Mouse (Mus musculus) stomach, postnatal 0 days (tissue): ENCODE measurements around the gene Cacna2d4. TPM values are rescaled to one million over a fixed set of nuclear protein-coding genes. Genes with fewer than 3 reads are reported as not detected.

Experiments used
- ATAC-seq: fragments of 200-750 bp; cut with Nextera tagmentation; 2 replicates; pipeline ENCODE4 v1.8.0; 2017; ENCODE audit not compliant: low FRiP score, low TSS enrichment
- DNase-seq: peaks from one replicate; pipeline ENCODE4 v3.0.0-alpha.2; 2016; ENCODE audit warnings: low spot score
- H3K27ac ChIP-seq: fragments of 300-500 bp; sonication (generic); replicated peaks from 2 replicates; pipeline ENCODE4 v1.5.1; 2014; ENCODE audit warnings: mild to moderate bottlenecking, control low read depth
- H3K27me3 ChIP-seq: fragments of 300-500 bp; sonication (generic); 2 replicates; pipeline ENCODE4 v1.6.1; 2014; ENCODE audit warnings: low read length; ENCODE audit not compliant: control insufficient read depth, insufficient read depth
- H3K36me3 ChIP-seq: fragments of 300-500 bp; sonication (generic); 2 replicates; pipeline ENCODE4 v1.6.1; 2014; ENCODE audit warnings: low read length, mixed read lengths; ENCODE audit not compliant: control insufficient read depth, insufficient read depth
- H3K4me1 ChIP-seq: fragments of 300-500 bp; sonication (generic); replicated peaks from 2 replicates; pipeline ENCODE4 v1.6.1; 2014; ENCODE audit warnings: antibody characterized with exemption; ENCODE audit not compliant: control insufficient read depth, insufficient read depth
- H3K4me2 ChIP-seq: fragments of 300-500 bp; sonication (generic); replicated peaks from 2 replicates; pipeline ENCODE4 v1.6.1; 2014; ENCODE audit warnings: low read depth, mild to moderate bottlenecking, control low read depth, moderate library complexity
- H3K4me3 ChIP-seq: fragments of 300-500 bp; sonication (generic); 2 replicates; pipeline ENCODE4 v1.5.1; 2014; ENCODE audit warnings: low read depth, low read length, control low read depth
- H3K9ac ChIP-seq: fragments of 300-500 bp; sonication (generic); 2 replicates; pipeline ENCODE4 v1.6.1; 2014; ENCODE audit warnings: mild to moderate bottlenecking, low read length, control low read depth, mixed read lengths
- H3K9me3 ChIP-seq: fragments of 300-500 bp; sonication (generic); 2 replicates; pipeline ENCODE4 v1.6.1; 2016; ENCODE audit warnings: low read length; ENCODE audit not compliant: control insufficient read depth
- CTCF ChIP-seq: IDR thresholded peaks from 2 replicates; pipeline ENCODE4 v1.5.1; 2016; ENCODE audit warnings: antibody characterized with exemption, low read depth, mild to moderate bottlenecking, moderate library complexity
- EP300 ChIP-seq: optimal IDR thresholded peaks from 2 replicates; pipeline ENCODE3; 2016; ENCODE audit warnings: antibody characterized with exemption
- WGBS: fragments of 180-500 bp; shearing (Covaris S2); extraction: QIAGEN DNeasy Blood & Tissue Kit; methylation state at CpG from one replicate; pipeline ENCODE4 v1.1.7; 2014; 5-methylcytosine and 5-hydroxymethylcytosine counted together
- polyA plus RNA-seq: library from polyadenylated mRNA; unstranded; fragments of >200 nt; fragmentation: Nextera tagmentation; extraction: Ambion mirVana; gene quantifications from 2 replicates; pipeline ENCODE4 v1.2.1, GENCODE M21; 2015

The Cacna2d4 gene
- polyA plus RNA-seq, 1 experiment from 2014 or later, result 0.13 TPM

GRCm38 (mm10) chr6:119249726-119250125, 13.4 kb downstream of the Cacna2d4 start:
- Histone ChIP-seq H3K4me1 (no peaks in the 10 kb centered on the region), H3K27ac (no peak overlapping the region), H3K4me3 (no peak overlapping the region), H3K27me3 (no peaks in the 10 kb centered on the region), H3K36me3 (no peaks in the 10 kb centered on the region), H3K9me3 (no peaks in the 10 kb centered on the region), H3K9ac (no peak overlapping the region), H3K4me2 (no peak overlapping the region)
- DNase-seq (no peak), ATAC-seq (no peak)
- 87% methylated on average over 10 of the region's 10 CpGs for WGBS
- no peak for TF ChIP-seq EP300
- TF ChIP-seq CTCF, result no peak

- H3K4me3 ChIP-seq, result no peak overlapping the region
- WGBS, result 77% methylated on average over 4 of the region's 4 CpGs
- no peak for ATAC-seq
These were observed 15.4 kb downstream of the Cacna2d4 start for GRCm38 (mm10) chr6:119251704-119252103.

GRCm38 (mm10) chr6:119276713-119277112, 40.4 kb downstream of the Cacna2d4 start:
- no peaks in the 10 kb centered on the region for H3K36me3 ChIP-seq
- no peak overlapping the region for H3K9ac ChIP-seq
- no peak overlapping the region for H3K4me2 ChIP-seq
- H3K27me3 ChIP-seq, result no peaks in the 10 kb centered on the region
- ATAC-seq (no peak), DNase-seq (no peak)
- 78% methylated on average over 2 of the region's 2 CpGs for WGBS
- H3K27ac ChIP-seq, result no peak overlapping the region
- H3K4me3 ChIP-seq, result no peak overlapping the region
- no peak for TF ChIP-seq EP300
- no peak for TF ChIP-seq CTCF
- H3K9me3 ChIP-seq, result no peaks in the 10 kb centered on the region
- no peaks in the 10 kb centered on the region for H3K4me1 ChIP-seq

More at GRCm38 (mm10) chr6:119251704-119252103, 15.4 kb downstream of the Cacna2d4 start:
- Histone ChIP-seq H3K27ac (no peak overlapping the region), H3K36me3 (no peaks in the 10 kb centered on the region), H3K9me3 (no peaks in the 10 kb centered on the region), H3K9ac (no peak overlapping the region), H3K4me2 (no peak overlapping the region), H3K4me1 (no peaks in the 10 kb centered on the region), H3K27me3 (no peaks in the 10 kb centered on the region)
- no peak for DNase-seq
- no peak for TF ChIP-seq EP300
- TF ChIP-seq CTCF, result no peak

GRCm38 (mm10) chr6:119280761-119281160, 44.4 kb downstream of the Cacna2d4 start:
- Histone ChIP-seq H3K4me3 (no peak overlapping the region), H3K36me3 (no peaks in the 10 kb centered on the region), H3K27ac (no peak overlapping the region), H3K9me3 (no peaks in the 10 kb centered on the region), H3K9ac (no peak overlapping the region), H3K27me3 (no peaks in the 10 kb centered on the region), H3K4me1 (no peaks in the 10 kb centered on the region), H3K4me2 (no peak overlapping the region)
- no peak for DNase-seq
- 70% methylated on average over 9 of the region's 9 CpGs for WGBS
- TF ChIP-seq EP300 (no peak), CTCF (no peak)
- no peak for ATAC-seq

- Histone ChIP-seq H3K36me3 (no peaks in the 10 kb centered on the region), H3K9me3 (no peaks in the 10 kb centered on the region), H3K27ac (no peak overlapping the region), H3K4me3 (no peak overlapping the region), H3K4me2 (no peak overlapping the region), H3K4me1 (no peaks in the 10 kb centered on the region), H3K27me3 (no peaks in the 10 kb centered on the region), H3K9ac (no peak overlapping the region)
- TF ChIP-seq EP300 (no peak), CTCF (no peak)
- DNase-seq (no peak), ATAC-seq (no peak)
- WGBS, result 86% methylated on average over 3 of the region's 3 CpGs
These were observed 65.0 kb downstream of the Cacna2d4 start for GRCm38 (mm10) chr6:119301310-119301709.

- H3K4me1 ChIP-seq, result no peaks in the 10 kb centered on the region
- no peak for ATAC-seq
These were observed 67.0 kb downstream of the Cacna2d4 start for GRCm38 (mm10) chr6:119303331-119303730.

More at GRCm38 (mm10) chr6:119303331-119303730, 67.0 kb downstream of the Cacna2d4 start:
- H3K36me3 ChIP-seq, result no peaks in the 10 kb centered on the region
- no peaks in the 10 kb centered on the region for H3K27me3 ChIP-seq
- no peak for DNase-seq
- no peak overlapping the region for H3K4me3 ChIP-seq
- H3K9ac ChIP-seq, result no peak overlapping the region
- WGBS, result 83% methylated on average over 6 of the region's 6 CpGs
- no peak overlapping the region for H3K4me2 ChIP-seq
- H3K27ac ChIP-seq, result no peak overlapping the region
- H3K9me3 ChIP-seq, result no peaks in the 10 kb centered on the region
- no peak for TF ChIP-seq CTCF
- TF ChIP-seq EP300, result no peak
